Mouse (Mus musculus) forebrain, embryonic 13.5 days (tissue): ENCODE measurements at regions not wholly inside any gene's neighbourhood (a gene's known extent, or its start where the extent isn't known, plus 50 kb on each side); places are given as distances from the start of the nearest gene placed in this dataset.
"Not testable (repeated sequence)": the region's sequence is repeated elsewhere in the genome, so short reads cannot be mapped to it uniquely, and the experiment has no call there.

Source experiments
- ATAC-seq: fragments of 200-750 bp; cut with Nextera tagmentation; 2 replicates; pipeline ENCODE4 v1.8.0; 2017
- H3K27ac ChIP-seq: fragments of 300-500 bp; sonication (generic); 2 replicates; pipeline ENCODE4 v1.5.1; 2015; ENCODE audit warnings: inconsistent platforms, mild to moderate bottlenecking, moderate library complexity
- H3K27me3 ChIP-seq: fragments of 300-500 bp; sonication (generic); 2 replicates; pipeline ENCODE4 v1.6.1; 2015; ENCODE audit warnings: mild to moderate bottlenecking, inconsistent platforms
- H3K36me3 ChIP-seq: fragments of 300-500 bp; sonication (generic); 2 replicates; pipeline ENCODE4 v1.6.1; 2015; ENCODE audit warnings: mild to moderate bottlenecking, inconsistent platforms; ENCODE audit not compliant: poor library complexity, severe bottlenecking
- H3K4me1 ChIP-seq: fragments of 300-500 bp; sonication (generic); 2 replicates; pipeline ENCODE4 v1.6.1; 2015; ENCODE audit warnings: inconsistent platforms
- H3K4me2 ChIP-seq: fragments of 300-500 bp; sonication (generic); 2 replicates; pipeline ENCODE4 v1.6.1; 2015; ENCODE audit warnings: inconsistent platforms, mild to moderate bottlenecking, moderate library complexity
- H3K4me3 ChIP-seq: fragments of 300-500 bp; sonication (generic); 2 replicates; pipeline ENCODE4 v1.5.1; 2015; ENCODE audit warnings: mild to moderate bottlenecking, inconsistent platforms
- H3K9ac ChIP-seq: fragments of 300-500 bp; sonication (generic); 2 replicates; pipeline ENCODE4 v1.6.1; 2015; ENCODE audit warnings: mild to moderate bottlenecking, inconsistent platforms
- H3K9me3 ChIP-seq: fragments of 300-500 bp; sonication (generic); replicated peaks from 2 replicates; pipeline ENCODE4 v1.6.1; 2016; ENCODE audit warnings: inconsistent platforms
- WGBS: fragments of 180-500 bp; shearing (Covaris S2); methylation state at CpG from one replicate; pipeline ENCODE4 v1.1.7; 2015; 5-methylcytosine and 5-hydroxymethylcytosine counted together

GRCm38 (mm10) chr10:38704762-38705130 lies 116.8 kb downstream of the Rfpl4b start:
- ATAC-seq, H3K27ac ChIP-seq, H3K27me3 ChIP-seq, H3K9me3 ChIP-seq, H3K4me2 ChIP-seq, H3K4me1 ChIP-seq, H3K9ac ChIP-seq, H3K36me3 ChIP-seq, H3K4me3 ChIP-seq: not testable (repeated sequence)
- 75% methylated on average over 1 of the region's 1 CpGs for WGBS

- no peak overlapping the region for H3K27ac ChIP-seq
- H3K27me3 ChIP-seq: no peaks in the 10 kb centered on the region
- no peaks in the 10 kb centered on the region for H3K36me3 ChIP-seq
- H3K9me3 ChIP-seq: no peaks in the 10 kb centered on the region
- WGBS: 89% methylated on average over 4 of the region's 4 CpGs
- ATAC-seq: no peak
- H3K4me2 ChIP-seq: no peak overlapping the region
- no peak overlapping the region for H3K9ac ChIP-seq
- no peak overlapping the region for H3K4me3 ChIP-seq
- no peaks in the 10 kb centered on the region for H3K4me1 ChIP-seq
Observed at GRCm38 (mm10) chr10:38703954-38704761, 117.4 kb downstream of the Rfpl4b start.

GRCm38 (mm10) chr10:38677453-38677852 lies 144.1 kb downstream of the Rfpl4b start:
- Histone ChIP-seq H3K27me3 (no peaks in the 10 kb centered on the region), H3K9me3 (no peaks in the 10 kb centered on the region), H3K9ac (no peak overlapping the region), H3K36me3 (no peaks in the 10 kb centered on the region), H3K4me3 (no peak overlapping the region), H3K27ac (no peak overlapping the region), H3K4me2 (no peak overlapping the region), H3K4me1 (no peaks in the 10 kb centered on the region)
- WGBS: 90% methylated on average over 2 of the region's 2 CpGs
- no peak for ATAC-seq

- no peaks in the 10 kb centered on the region for H3K9me3 ChIP-seq
- H3K27me3 ChIP-seq: no peaks in the 10 kb centered on the region
- H3K9ac ChIP-seq: no peak overlapping the region
- no peak overlapping the region for H3K4me2 ChIP-seq
- no peak overlapping the region for H3K27ac ChIP-seq
- H3K36me3 ChIP-seq: no peaks in the 10 kb centered on the region
- no peak overlapping the region for H3K4me3 ChIP-seq
- no peaks in the 10 kb centered on the region for H3K4me1 ChIP-seq
- no peak for ATAC-seq
Observed at GRCm38 (mm10) chr10:38668610-38669009, 153.0 kb downstream of the Rfpl4b start.

- Histone ChIP-seq H3K27ac (no peak overlapping the region), H3K4me1 (no peaks in the 10 kb centered on the region), H3K27me3 (no peaks in the 10 kb centered on the region), H3K4me2 (no peak overlapping the region), H3K9me3 (no peaks in the 10 kb centered on the region), H3K36me3 (no peaks in the 10 kb centered on the region), H3K4me3 (no peak overlapping the region), H3K9ac (no peak overlapping the region)
- ATAC-seq: no peak
Observed at GRCm38 (mm10) chr10:38667841-38668240, 153.7 kb downstream of the Rfpl4b start.

GRCm38 (mm10) chr10:38635695-38636094 lies 185.9 kb downstream of the Rfpl4b start:
- no peak overlapping the region for H3K9ac ChIP-seq
- H3K36me3 ChIP-seq: no peaks in the 10 kb centered on the region
- H3K4me3 ChIP-seq: no peak overlapping the region
- H3K4me2 ChIP-seq: no peak overlapping the region
- 73% methylated on average over 1 of the region's 1 CpGs for WGBS
- H3K27me3 ChIP-seq: no peaks in the 10 kb centered on the region
- no peak overlapping the region for H3K27ac ChIP-seq
- ATAC-seq: no peak
- no peaks in the 10 kb centered on the region for H3K4me1 ChIP-seq
- H3K9me3 ChIP-seq: no peaks in the 10 kb centered on the region

- no peaks in the 10 kb centered on the region for H3K27me3 ChIP-seq
- WGBS: 75% methylated on average over 4 of the region's 4 CpGs
- H3K4me1 ChIP-seq: no peaks in the 10 kb centered on the region
- H3K4me3 ChIP-seq: no peak overlapping the region
- H3K27ac ChIP-seq: no peak overlapping the region
- no peaks in the 10 kb centered on the region for H3K36me3 ChIP-seq
- no peak overlapping the region for H3K9ac ChIP-seq
- H3K9me3 ChIP-seq: no peaks in the 10 kb centered on the region
- no peak overlapping the region for H3K4me2 ChIP-seq
- ATAC-seq: no peak
Observed at GRCm38 (mm10) chr10:38629907-38630505, 191.6 kb downstream of the Rfpl4b start.

- no peak overlapping the region for H3K27ac ChIP-seq
- H3K9ac ChIP-seq: no peak overlapping the region
- H3K9me3 ChIP-seq: no peaks in the 10 kb centered on the region
- WGBS: 91% methylated on average over 1 of the region's 1 CpGs
- H3K4me2 ChIP-seq: no peak overlapping the region
- H3K27me3 ChIP-seq: no peaks in the 10 kb centered on the region
- H3K36me3 ChIP-seq: no peaks in the 10 kb centered on the region
- H3K4me3 ChIP-seq: no peak overlapping the region
- H3K4me1 ChIP-seq: no peaks in the 10 kb centered on the region
- no peak for ATAC-seq
Observed at GRCm38 (mm10) chr10:38623399-38623798, 198.2 kb downstream of the Rfpl4b start.

- Histone ChIP-seq H3K36me3 (no peaks in the 10 kb centered on the region), H3K27ac (no peak overlapping the region), H3K4me3 (no peak overlapping the region), H3K27me3 (no peaks in the 10 kb centered on the region), H3K9ac (no peak overlapping the region), H3K9me3 (no peaks in the 10 kb centered on the region), H3K4me2 (no peak overlapping the region), H3K4me1 (no peaks in the 10 kb centered on the region)
- ATAC-seq: no peak
- 77% methylated on average over 5 of the region's 5 CpGs for WGBS
Observed at GRCm38 (mm10) chr10:38609606-38610510, 211.7 kb downstream of the Rfpl4b start.

GRCm38 (mm10) chr10:38586061-38586460 lies 235.5 kb downstream of the Rfpl4b start:
- 91% methylated on average over 2 of the region's 2 CpGs for WGBS
- no peak overlapping the region for H3K9ac ChIP-seq
- H3K27ac ChIP-seq: no peak overlapping the region
- no peak for ATAC-seq
- H3K4me2 ChIP-seq: no peak overlapping the region
- H3K9me3 ChIP-seq: no peaks in the 10 kb centered on the region
- H3K4me1 ChIP-seq: no peaks in the 10 kb centered on the region
- no peak overlapping the region for H3K4me3 ChIP-seq
- no peaks in the 10 kb centered on the region for H3K27me3 ChIP-seq
- H3K36me3 ChIP-seq: no peaks in the 10 kb centered on the region

- no peaks in the 10 kb centered on the region for H3K36me3 ChIP-seq
- no peaks in the 10 kb centered on the region; the same call in 1 of the 2 replicates for H3K9me3 ChIP-seq
- 81% methylated on average over 1 of the region's 1 CpGs for WGBS
- no peaks in the 10 kb centered on the region for H3K4me1 ChIP-seq
- H3K4me3 ChIP-seq: no peak overlapping the region
- H3K4me2 ChIP-seq: no peak overlapping the region
- no peaks in the 10 kb centered on the region for H3K27me3 ChIP-seq
- no peak overlapping the region for H3K9ac ChIP-seq
- ATAC-seq: no peak
- no peak overlapping the region for H3K27ac ChIP-seq
Observed at GRCm38 (mm10) chr10:38575726-38576125, 245.9 kb downstream of the Rfpl4b start.

- ATAC-seq: no peak
- Histone ChIP-seq H3K9ac (no peak overlapping the region), H3K9me3 (no peaks in the 10 kb centered on the region), H3K4me3 (no peak overlapping the region), H3K4me2 (no peak overlapping the region), H3K36me3 (no peaks in the 10 kb centered on the region), H3K27me3 (no peaks in the 10 kb centered on the region), H3K27ac (no peak overlapping the region), H3K4me1 (no peaks in the 10 kb centered on the region)
- 89% methylated on average over 1 of the region's 1 CpGs for WGBS
Observed at GRCm38 (mm10) chr10:38573728-38574127, 247.9 kb downstream of the Rfpl4b start.
